Mouse (Mus musculus) forebrain, postnatal 0 days (tissue): ENCODE results near the gene Sh3d19. TPM values are rescaled to one million over a fixed set of nuclear protein-coding genes. Genes with fewer than 3 reads are reported as not detected.
A peak's percentile ranks its signal among the peaks of the same experiment; 100 is the strongest.
"Not testable (repeated sequence)": the region's sequence is repeated elsewhere in the genome, so short reads cannot be mapped to it uniquely, and the experiment has no call there.

Experiments used
- ATAC-seq: fragments of 200-750 bp; cut with Nextera tagmentation; 2 replicates; pipeline ENCODE4 v1.8.0; 2017; ENCODE audit warnings: mild to moderate bottlenecking, moderate library complexity
- DNase-seq: peaks from one replicate; pipeline ENCODE4 v3.0.0-alpha.2; 2015
- H3K27ac ChIP-seq: fragments of 300-500 bp; sonication (generic); 2 replicates; pipeline ENCODE4 v1.5.1; 2014; ENCODE audit warnings: low read depth, mild to moderate bottlenecking, antibody characterized with exemption, low read length, moderate library complexity, mixed read lengths
- H3K27me3 ChIP-seq: fragments of 300-500 bp; sonication (generic); 2 replicates; pipeline ENCODE4 v1.6.1; 2014; ENCODE audit warnings: mild to moderate bottlenecking, low read length, mixed read lengths; ENCODE audit not compliant: insufficient read depth
- H3K36me3 ChIP-seq: fragments of 300-500 bp; sonication (generic); 2 replicates; pipeline ENCODE4 v1.6.1; 2014; ENCODE audit warnings: mild to moderate bottlenecking, moderate library complexity; ENCODE audit not compliant: insufficient read depth
- H3K4me1 ChIP-seq: fragments of 300-500 bp; sonication (generic); 2 replicates; pipeline ENCODE4 v1.6.1; 2014; ENCODE audit warnings: antibody characterized with exemption; ENCODE audit not compliant: insufficient read depth
- H3K4me2 ChIP-seq: fragments of 300-500 bp; sonication (generic); 2 replicates; pipeline ENCODE4 v1.6.1; 2014; ENCODE audit warnings: low read depth, mild to moderate bottlenecking, moderate library complexity
- H3K4me3 ChIP-seq: fragments of 300-500 bp; sonication (generic); 2 replicates; pipeline ENCODE4 v1.5.1; 2014; ENCODE audit warnings: low read depth, low read length, mixed read lengths
- H3K9ac ChIP-seq: fragments of 300-500 bp; sonication (generic); 2 replicates; pipeline ENCODE4 v1.6.1; 2014; ENCODE audit warnings: mild to moderate bottlenecking
- H3K9me3 ChIP-seq: fragments of 300-500 bp; sonication (generic); 2 replicates; pipeline ENCODE4 v1.6.1; 2016; ENCODE audit warnings: low read length
- CTCF ChIP-seq: sonication (generic); IDR thresholded peaks from 2 replicates; pipeline ENCODE4 v1.5.1; 2016; ENCODE audit warnings: antibody characterized with exemption, control low read depth, low read depth
- WGBS: fragments of 180-500 bp; shearing (Covaris S2); extraction: QIAGEN DNeasy Blood & Tissue Kit; methylation state at CpG from one replicate; pipeline ENCODE4 v1.1.7; 2014; 5-methylcytosine and 5-hydroxymethylcytosine counted together
- polyA plus RNA-seq: library from polyadenylated mRNA; unstranded; fragments of >200 nt; fragmentation: Nextera tagmentation; extraction: Ambion mirVana; gene quantifications from 2 replicates; pipeline ENCODE4 v1.2.1, GENCODE M21; 2015
- total RNA-seq: library from RNA; depleted of rRNA; stranded (reverse); fragments of >200 nt; gene quantifications from 2 replicates; pipeline ENCODE4 v1.2.3, GENCODE M21; 2014

The Sh3d19 gene
- total and polyA plus RNA-seq, 2 experiments from 2014 or later, result 14.3 to 25.1 TPM

- WGBS, result 79% methylated on average over 3 of the region's 3 CpGs
- H3K4me2 ChIP-seq, result no peak overlapping the region
- no peak for ATAC-seq
These were observed 117.0 kb downstream of the Sh3d19 start for GRCm38 (mm10) chr3:86087872-86088271.

DNA sequence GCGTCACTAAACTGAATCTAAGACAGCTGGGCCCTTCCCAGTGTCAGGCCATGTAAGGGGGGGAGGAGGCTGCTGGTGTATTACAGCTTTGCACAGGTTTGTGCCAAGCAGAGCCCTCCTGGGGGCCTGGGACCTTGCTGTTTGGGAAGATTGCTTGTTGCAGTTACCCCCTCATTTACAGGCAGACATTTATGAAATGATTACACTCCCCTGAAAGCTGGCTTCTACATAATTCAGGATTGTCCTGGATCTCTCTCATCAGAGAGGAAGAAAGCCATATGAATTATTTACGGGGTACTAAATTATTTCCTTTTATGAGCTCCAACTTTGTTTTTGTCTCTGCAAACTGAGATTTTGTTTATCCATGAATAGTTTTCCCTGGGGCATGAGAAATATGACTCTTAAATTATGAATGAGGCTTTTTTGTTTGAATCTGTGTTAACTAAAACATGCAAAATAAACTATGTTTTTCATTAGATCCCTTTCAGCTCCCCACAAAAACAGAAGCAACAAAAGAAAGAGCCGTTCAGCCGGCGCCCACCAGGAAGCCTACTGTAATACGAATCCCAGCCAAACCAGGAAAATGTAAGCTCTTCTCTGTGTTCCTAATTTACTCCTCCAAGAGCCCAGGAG is 122.4 kb downstream of the Sh3d19 start:
- peak overlapping the region; percentile 35; the same call in 1 of the 2 replicates for H3K27ac ChIP-seq
- H3K36me3 ChIP-seq, result no peaks in the 10 kb centered on the region
- no peak overlapping the region for H3K4me3 ChIP-seq
- no peak overlapping the region for H3K9ac ChIP-seq
- H3K4me1 ChIP-seq, result 0 out of 2 replicates have a peak, but pooled peaks cover 6% of the 10 kb centered on the region
- no peaks in the 10 kb centered on the region for H3K27me3 ChIP-seq
- no peaks in the 10 kb centered on the region for H3K9me3 ChIP-seq
- peak; percentile 33 for DNase-seq
- TF ChIP-seq CTCF, result no peak
- ATAC-seq, result peak; percentile 42; the same call in 1 of the 2 replicates
- no peak overlapping the region for H3K4me2 ChIP-seq
- WGBS, result 22% methylated on average over 6 of the region's 6 CpGs

More at GRCm38 (mm10) chr3:86087872-86088271, 117.0 kb downstream of the Sh3d19 start:
- no peak for DNase-seq
- Histone ChIP-seq H3K36me3 (no peaks in the 10 kb centered on the region; the same call in 1 of the 2 replicates), H3K27ac (no peak overlapping the region), H3K27me3 (no peaks in the 10 kb centered on the region), H3K4me1 (0 out of 2 replicates have a peak, but pooled peaks cover 2% of the 10 kb centered on the region), H3K4me3 (no peak overlapping the region), H3K9me3 (no peaks in the 10 kb centered on the region), H3K9ac (no peak overlapping the region)
- no peak for TF ChIP-seq CTCF

DNA sequence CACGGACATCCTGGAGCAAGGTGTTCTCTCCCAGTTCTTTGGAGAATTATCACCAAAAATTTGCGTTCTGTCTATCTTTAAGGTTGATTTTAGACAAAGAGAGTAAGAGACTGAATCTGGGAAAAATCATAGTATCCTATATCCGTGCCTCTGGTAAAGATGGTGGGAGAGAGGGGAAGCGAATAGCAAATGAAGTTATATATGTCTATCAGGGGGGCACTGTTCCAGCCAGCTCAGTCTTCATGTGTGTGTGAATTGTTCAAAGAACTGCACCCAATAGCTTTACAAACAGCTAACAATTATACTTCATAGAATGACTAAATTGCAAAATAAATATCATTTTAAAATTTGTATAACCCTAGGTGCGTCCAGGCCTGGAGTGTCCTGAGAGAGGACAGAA is 123.0 kb downstream of the Sh3d19 start:
- H3K4me3 ChIP-seq, result no peak overlapping the region
- DNase-seq (no peak), ATAC-seq (no peak)
- H3K9me3 ChIP-seq, result no peaks in the 10 kb centered on the region
- 69% methylated on average over 5 of the region's 5 CpGs for WGBS
- H3K27ac ChIP-seq, result peak overlapping the region; percentile 35; the same call in 1 of the 2 replicates
- H3K4me2 ChIP-seq, result no peak overlapping the region
- TF ChIP-seq CTCF, result no peak
- no peaks in the 10 kb centered on the region for H3K27me3 ChIP-seq
- H3K9ac ChIP-seq, result no peak overlapping the region
- H3K4me1 ChIP-seq, result 0 out of 2 replicates have a peak, but pooled peaks cover 6% of the 10 kb centered on the region
- H3K36me3 ChIP-seq, result no peaks in the 10 kb centered on the region

DNA sequence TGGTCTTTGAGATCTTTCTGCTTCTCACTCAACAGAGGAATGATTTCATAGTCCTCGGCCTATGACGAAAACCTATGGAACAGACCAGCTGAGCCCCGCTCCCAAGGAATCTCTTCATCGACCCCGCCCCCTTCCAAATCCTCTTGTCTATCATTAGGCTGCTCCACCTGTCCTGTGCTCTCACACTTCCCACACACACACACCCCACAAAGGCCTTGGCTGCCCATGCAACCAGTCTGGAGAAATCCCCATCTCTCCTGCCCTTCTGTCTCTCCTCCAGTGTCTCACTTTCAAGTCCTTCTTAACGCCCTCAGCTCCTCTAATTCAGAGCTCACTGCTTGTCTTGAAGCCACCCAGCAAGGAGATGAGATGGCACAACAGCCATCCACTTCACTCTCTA is 131.0 kb downstream of the Sh3d19 start:
- H3K4me2 ChIP-seq, result no peak overlapping the region
- H3K9me3 ChIP-seq, result no peaks in the 10 kb centered on the region
- DNase-seq (no peak), ATAC-seq (no peak)
- TF ChIP-seq CTCF, result no peak
- no peak overlapping the region for H3K4me3 ChIP-seq
- H3K27me3 ChIP-seq, result no peaks in the 10 kb centered on the region
- H3K36me3 ChIP-seq, result peaks cover 10% of the 10 kb centered on the region; the same call in 1 of the 2 replicates
- H3K9ac ChIP-seq, result no peak overlapping the region
- no peaks in the 10 kb centered on the region for H3K4me1 ChIP-seq
- 84% methylated on average over 6 of the region's 6 CpGs for WGBS
- no peak overlapping the region for H3K27ac ChIP-seq

DNA sequence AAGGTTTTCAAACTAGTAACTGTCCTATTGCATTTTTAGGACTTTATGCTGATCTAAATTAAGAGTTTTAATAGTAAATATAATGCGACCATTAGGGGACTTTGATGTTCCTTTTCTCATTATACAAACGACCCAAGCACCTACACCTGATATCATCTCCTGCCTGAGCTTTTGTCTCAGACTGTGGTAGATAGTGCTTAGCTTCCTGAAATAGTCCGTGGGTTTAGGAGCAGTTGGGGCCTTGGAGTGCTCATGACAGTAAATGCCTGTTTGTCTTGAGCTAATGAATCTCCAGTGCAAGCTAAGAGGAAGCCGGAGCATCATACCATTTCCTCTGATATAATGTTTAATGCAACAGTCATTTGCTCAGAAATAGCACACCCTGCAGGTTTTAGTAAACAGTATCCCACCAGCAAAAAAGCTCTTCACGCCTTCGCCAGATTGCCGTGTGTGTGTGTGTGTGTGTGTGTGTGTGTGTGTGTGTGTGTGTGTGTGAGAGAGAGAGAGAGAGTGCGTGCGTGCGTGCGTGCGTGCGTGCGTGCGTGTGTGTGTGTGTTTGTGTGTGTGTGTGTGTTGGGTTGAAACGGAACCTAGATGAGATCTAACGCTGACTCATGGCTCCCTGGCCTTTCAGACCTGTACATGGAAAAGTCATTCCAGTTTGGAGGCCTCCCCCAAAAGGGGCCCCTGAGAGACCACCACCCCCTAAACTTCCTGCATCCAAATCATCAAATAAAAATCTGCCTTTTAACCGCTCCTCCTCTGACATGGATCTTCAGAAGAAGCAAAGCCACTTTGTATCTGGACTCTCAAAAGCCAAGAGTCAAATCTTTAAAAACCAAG is 132.8 kb downstream of the Sh3d19 start:
- peak; percentile 48 for TF ChIP-seq CTCF
- Histone ChIP-seq H3K4me2 (no peak overlapping the region), H3K4me3 (no peak overlapping the region), H3K27me3 (no peaks in the 10 kb centered on the region), H3K9ac (no peak overlapping the region), H3K9me3 (no peaks in the 10 kb centered on the region), H3K27ac (no peak overlapping the region), H3K36me3 (peaks cover 10% of the 10 kb centered on the region; the same call in 1 of the 2 replicates), H3K4me1 (no peaks in the 10 kb centered on the region)
- 84% methylated on average over 18 of the region's 18 CpGs for WGBS
- ATAC-seq (no peak), DNase-seq (peak; percentile 32)

- not testable (repeated sequence) for H3K27me3 ChIP-seq, H3K36me3 ChIP-seq, H3K4me1 ChIP-seq, DNase-seq, ATAC-seq, H3K9me3 ChIP-seq, H3K4me2 ChIP-seq, H3K27ac ChIP-seq, H3K9ac ChIP-seq, H3K4me3 ChIP-seq
- 82% methylated on average over 7 of the region's 7 CpGs for WGBS
These were observed 133.5 kb downstream of the Sh3d19 start for GRCm38 (mm10) chr3:86104433-86104832.

DNA sequence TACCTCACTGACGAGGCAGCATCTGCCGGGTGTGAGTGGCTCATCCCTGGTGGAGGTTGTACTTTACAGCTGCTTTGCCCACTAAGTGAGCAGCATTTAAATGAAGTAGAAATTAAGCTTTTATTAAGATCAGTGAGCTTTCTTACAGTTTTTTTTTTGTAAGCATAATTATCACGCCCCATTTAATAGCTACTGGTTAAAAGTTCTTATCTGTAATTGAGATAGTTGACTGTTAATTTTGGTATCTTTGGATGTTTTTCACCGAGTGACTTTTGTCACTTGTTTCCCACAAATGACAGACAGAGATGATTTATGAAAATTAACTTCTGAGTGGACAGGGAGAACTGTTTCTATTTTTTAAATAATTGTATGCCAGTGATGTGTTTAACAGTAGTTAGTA is 134.0 kb downstream of the Sh3d19 start:
- Histone ChIP-seq H3K4me1 (no peaks in the 10 kb centered on the region), H3K4me3 (no peak overlapping the region), H3K27me3 (no peaks in the 10 kb centered on the region), H3K4me2 (no peak overlapping the region), H3K36me3 (peaks cover 5% of the 10 kb centered on the region; the same call in 1 of the 2 replicates), H3K9me3 (no peaks in the 10 kb centered on the region), H3K9ac (no peak overlapping the region), H3K27ac (no peak overlapping the region)
- WGBS, result 71% methylated on average over 4 of the region's 4 CpGs
- TF ChIP-seq CTCF, result no peak
- no peak for ATAC-seq
- no peak for DNase-seq
